Mouse (Mus musculus): ENCODE results near the gene Adipor1.

Gene Adipor1

DNA sequence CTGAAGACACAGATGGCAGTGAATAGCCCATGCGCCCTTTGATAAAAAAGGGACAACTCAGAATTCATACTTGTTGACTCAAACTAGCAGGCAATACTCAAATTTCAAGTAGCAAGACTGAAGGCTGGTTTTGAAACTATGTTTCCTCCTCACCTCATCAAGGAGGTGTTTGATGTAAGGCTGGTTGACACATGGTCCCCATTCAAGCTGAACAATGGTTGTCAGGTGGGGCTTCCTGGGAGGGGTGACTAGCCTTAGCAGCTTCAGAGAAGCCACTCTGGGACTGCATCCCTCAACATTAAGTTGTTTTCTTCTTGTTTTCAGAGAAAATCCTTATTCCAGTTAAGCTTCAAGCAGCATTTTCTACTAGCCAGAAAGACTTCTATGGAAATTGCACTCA, 29.5 kb upstream of the Adipor1 start, which contains the start of gene 4933406M09Rik:
4933406M09Rik (plus strand) TSS at position 275 of the 400 bp plus-strand sequence.
- H3K9me3 ChIP-seq (ENCODE audit: low read length): peaks cover 28% of the 10 kb centered on the region
- TF ChIP-seq NANOG (IDR thresholded peaks at IDR 0.05; ENCODE audit: borderline replicate concordance, low read length): no peak
- TF ChIP-seq CTCF (conservative IDR thresholded peaks at IDR 0.05; ENCODE audit: low read length): no peak
- TF ChIP-seq POU5F1 (IDR thresholded peaks at IDR 0.05; ENCODE audit: borderline replicate concordance, low read length): no peak
- H3K27me3 ChIP-seq (ENCODE audit: insufficient read depth, low read length): peaks cover 10% of the 10 kb centered on the region
- peaks cover 44% of the 10 kb centered on the region for H3K4me1 ChIP-seq (replicated peaks; ENCODE audit: low read depth, low read length)
- H3K36me3 ChIP-seq (ENCODE audit: insufficient read depth, low read length): no peaks in the 10 kb centered on the region
- H3K4me3 ChIP-seq (replicated peaks; ENCODE audit: low read length): no peak within 1 kb of the TSS

GRCm38 (mm10) chr1:134393827-134394226, 21.4 kb upstream of the Adipor1 start:
- Histone ChIP-seq H3K4me1 (replicated peaks; ENCODE audit: low read depth, low read length) (peaks cover 16% of the 10 kb centered on the region), H3K27me3 (ENCODE audit: insufficient read depth, low read length) (peaks cover 10% of the 10 kb centered on the region), H3K36me3 (ENCODE audit: insufficient read depth, low read length) (no peaks in the 10 kb centered on the region), H3K4me3 (replicated peaks; ENCODE audit: low read length) (no peak overlapping the region), H3K9me3 (ENCODE audit: low read length) (no peaks in the 10 kb centered on the region)
- no peak for TF ChIP-seq NANOG (IDR thresholded peaks at IDR 0.05; ENCODE audit: borderline replicate concordance, low read length)
- TF ChIP-seq POU5F1 (IDR thresholded peaks at IDR 0.05; ENCODE audit: borderline replicate concordance, low read length): no peak
- TF ChIP-seq CTCF (conservative IDR thresholded peaks at IDR 0.05; ENCODE audit: low read length): no peak

DNA sequence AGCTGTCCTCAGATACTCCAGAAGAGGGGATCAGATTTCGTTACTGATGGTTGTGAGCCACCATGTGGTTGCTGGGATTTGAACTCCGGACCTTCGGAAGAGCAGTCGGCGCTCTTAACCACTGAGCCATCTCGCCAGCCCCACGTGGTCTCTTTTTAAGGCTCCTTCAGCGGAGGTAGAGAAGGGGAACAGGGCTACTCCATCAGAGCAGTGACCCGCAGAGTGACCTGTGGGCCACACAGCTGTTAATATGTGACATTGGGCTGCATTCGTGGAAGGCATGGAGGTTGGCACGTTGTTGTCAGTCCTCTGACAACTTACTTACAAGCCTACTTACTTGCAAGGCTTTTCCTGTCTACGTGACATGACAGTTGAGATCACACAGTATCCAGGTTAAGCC, 17.0 kb upstream of the Adipor1 start:
- Histone ChIP-seq H3K4me1 (replicated peaks; ENCODE audit: low read depth, low read length) (peaks cover 25% of the 10 kb centered on the region), H3K9me3 (ENCODE audit: low read length) (no peaks in the 10 kb centered on the region), H3K4me3 (replicated peaks; ENCODE audit: low read length) (no peak overlapping the region), H3K27me3 (ENCODE audit: insufficient read depth, low read length) (no peaks in the 10 kb centered on the region), H3K36me3 (ENCODE audit: insufficient read depth, low read length) (no peaks in the 10 kb centered on the region)
- TF ChIP-seq POU5F1 (IDR thresholded peaks at IDR 0.05; ENCODE audit: borderline replicate concordance, low read length) (no peak), NANOG (IDR thresholded peaks at IDR 0.05; ENCODE audit: borderline replicate concordance, low read length) (no peak), CTCF (conservative IDR thresholded peaks at IDR 0.05; ENCODE audit: low read length) (no peak)

DNA sequence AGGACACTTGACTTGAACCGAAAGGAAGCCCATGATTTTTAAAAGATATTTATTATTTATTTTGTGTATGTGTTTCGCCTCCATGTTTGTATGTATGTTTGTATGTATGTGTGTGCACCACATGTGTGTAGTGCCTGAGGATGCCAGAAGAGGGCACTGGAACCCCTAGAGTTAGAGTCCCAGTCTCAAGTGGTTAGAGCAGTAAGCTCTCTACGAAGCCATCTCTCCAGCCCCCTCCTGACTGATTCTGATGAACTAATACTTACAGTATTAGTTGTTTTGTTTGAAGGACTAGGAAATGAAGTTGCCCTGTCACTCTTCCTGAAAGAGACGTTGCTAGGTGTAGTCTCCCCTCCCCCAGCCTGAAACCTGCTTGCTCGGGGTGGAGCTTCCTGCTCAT, 15.4 kb upstream of the Adipor1 start:
- H3K4me3 ChIP-seq (replicated peaks; ENCODE audit: low read length): peak overlapping the region; percentile 30
- no peaks in the 10 kb centered on the region for H3K27me3 ChIP-seq (ENCODE audit: insufficient read depth, low read length)
- H3K36me3 ChIP-seq (ENCODE audit: insufficient read depth, low read length): no peaks in the 10 kb centered on the region
- H3K9me3 ChIP-seq (ENCODE audit: low read length): no peaks in the 10 kb centered on the region
- H3K4me1 ChIP-seq (replicated peaks; ENCODE audit: low read depth, low read length): peaks cover 16% of the 10 kb centered on the region
- TF ChIP-seq POU5F1 (IDR thresholded peaks at IDR 0.05; ENCODE audit: borderline replicate concordance, low read length) (no peak), CTCF (conservative IDR thresholded peaks at IDR 0.05; ENCODE audit: low read length) (peak; percentile 75)

DNA sequence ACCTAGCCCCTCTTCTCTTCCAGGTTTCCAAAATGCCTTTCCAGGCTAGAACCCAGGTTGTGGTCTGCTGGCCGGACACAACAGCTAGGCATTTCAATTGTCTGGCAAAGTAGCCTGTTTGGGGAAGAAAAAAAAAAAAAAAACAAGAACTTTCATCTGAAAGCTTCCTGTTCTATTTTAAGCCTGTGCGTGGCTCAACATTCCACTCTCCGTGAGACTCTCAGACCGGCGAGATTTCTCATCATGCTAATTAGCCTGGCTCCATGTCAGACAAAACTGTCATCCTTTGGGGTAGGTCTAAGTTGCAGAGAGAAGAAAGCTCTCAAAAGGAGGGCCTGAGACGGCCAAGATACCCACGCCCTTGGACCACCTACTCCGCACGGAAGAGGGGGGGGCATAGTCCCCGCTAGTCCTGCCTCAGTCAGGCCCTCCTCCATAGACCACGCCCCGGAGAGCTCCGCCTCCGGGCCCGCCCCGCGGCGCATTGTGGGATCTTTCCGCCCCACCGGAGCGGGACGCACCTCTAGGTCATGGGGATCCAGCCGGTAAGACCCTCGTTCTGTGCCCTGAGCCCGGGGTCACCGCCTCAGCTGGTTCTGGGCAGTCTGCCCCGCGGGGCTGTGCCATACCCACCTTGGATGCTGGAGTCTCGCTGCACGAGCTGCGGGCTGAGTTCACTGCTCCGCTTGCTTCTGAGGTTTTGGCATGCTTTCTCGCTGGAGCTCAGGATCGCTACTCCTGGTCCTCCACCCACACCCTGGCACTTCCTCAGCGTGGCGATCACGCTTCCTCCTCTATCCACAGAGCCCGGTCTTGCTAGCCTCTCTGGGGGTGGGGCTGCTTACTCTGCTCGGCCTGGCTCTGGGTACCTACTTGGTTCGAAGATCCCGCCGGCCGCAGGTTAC, 9.4 kb upstream of the Adipor1 start, which contains the start of gene Cyb5r1:
Cyb5r1 (plus strand) TSS at position 51 of the 905 bp plus-strand sequence.
- H3K9me3 ChIP-seq (ENCODE audit: low read length): no peaks in the 10 kb centered on the region
- no peak for TF ChIP-seq POU5F1 (IDR thresholded peaks at IDR 0.05; ENCODE audit: borderline replicate concordance, low read length)
- TF ChIP-seq CTCF (conservative IDR thresholded peaks at IDR 0.05; ENCODE audit: low read length): no peak
- TF ChIP-seq NANOG (IDR thresholded peaks at IDR 0.05; ENCODE audit: borderline replicate concordance, low read length): no peak
- peak within 1 kb of the TSS; percentile 94 for H3K4me3 ChIP-seq (replicated peaks; ENCODE audit: low read length)
- H3K4me1 ChIP-seq (replicated peaks; ENCODE audit: low read depth, low read length): peaks cover 43% of the 10 kb centered on the region
- H3K36me3 ChIP-seq (ENCODE audit: insufficient read depth, low read length): peaks cover 48% of the 10 kb centered on the region
- no peaks in the 10 kb centered on the region for H3K27me3 ChIP-seq (ENCODE audit: insufficient read depth, low read length)

- H3K4me1 ChIP-seq (replicated peaks; ENCODE audit: low read depth, low read length): peaks cover 49% of the 10 kb centered on the region
- no peaks in the 10 kb centered on the region for H3K9me3 ChIP-seq (ENCODE audit: low read length)
- H3K4me3 ChIP-seq (replicated peaks; ENCODE audit: low read length): peak overlapping the region; percentile 94
- no peak for TF ChIP-seq NANOG (IDR thresholded peaks at IDR 0.05; ENCODE audit: borderline replicate concordance, low read length)
- TF ChIP-seq POU5F1 (IDR thresholded peaks at IDR 0.05; ENCODE audit: borderline replicate concordance, low read length): no peak
- no peak for TF ChIP-seq CTCF (conservative IDR thresholded peaks at IDR 0.05; ENCODE audit: low read length)
- no peaks in the 10 kb centered on the region for H3K27me3 ChIP-seq (ENCODE audit: insufficient read depth, low read length)
- peaks cover 54% of the 10 kb centered on the region for H3K36me3 ChIP-seq (ENCODE audit: insufficient read depth, low read length)
Observed at GRCm38 (mm10) chr1:134406414-134406771, 8.8 kb upstream of the Adipor1 start.

DNA sequence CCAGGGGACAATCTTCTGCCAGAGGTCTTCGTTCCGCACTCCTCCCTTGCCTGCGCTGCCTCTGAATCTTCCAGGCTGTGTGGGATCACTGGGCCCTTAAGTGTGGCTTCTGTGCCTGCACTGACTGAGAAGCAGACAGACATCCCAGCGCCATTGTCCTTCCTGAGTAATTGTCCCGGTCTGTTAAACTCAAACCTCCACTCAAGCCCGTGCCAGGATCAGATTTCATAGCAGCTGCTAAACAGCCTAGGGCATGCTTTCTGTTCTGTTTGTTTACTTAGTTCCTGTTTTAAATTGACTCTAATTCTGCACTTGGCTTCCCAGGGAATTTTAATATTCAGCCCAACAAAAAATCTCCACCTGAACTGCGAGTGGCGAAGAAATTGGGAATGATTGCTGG, 7.1 kb upstream of the Adipor1 start:
- H3K4me3 ChIP-seq (replicated peaks; ENCODE audit: low read length): peak overlapping the region; percentile 94; the same call in 1 of the 2 replicates
- peaks cover 61% of the 10 kb centered on the region for H3K4me1 ChIP-seq (replicated peaks; ENCODE audit: low read depth, low read length)
- H3K36me3 ChIP-seq (ENCODE audit: insufficient read depth, low read length): peaks cover 71% of the 10 kb centered on the region
- no peak for TF ChIP-seq POU5F1 (IDR thresholded peaks at IDR 0.05; ENCODE audit: borderline replicate concordance, low read length)
- no peak for TF ChIP-seq CTCF (conservative IDR thresholded peaks at IDR 0.05; ENCODE audit: low read length)
- no peak for TF ChIP-seq NANOG (IDR thresholded peaks at IDR 0.05; ENCODE audit: borderline replicate concordance, low read length)
- H3K27me3 ChIP-seq (ENCODE audit: insufficient read depth, low read length): no peaks in the 10 kb centered on the region
- no peaks in the 10 kb centered on the region for H3K9me3 ChIP-seq (ENCODE audit: low read length)

DNA sequence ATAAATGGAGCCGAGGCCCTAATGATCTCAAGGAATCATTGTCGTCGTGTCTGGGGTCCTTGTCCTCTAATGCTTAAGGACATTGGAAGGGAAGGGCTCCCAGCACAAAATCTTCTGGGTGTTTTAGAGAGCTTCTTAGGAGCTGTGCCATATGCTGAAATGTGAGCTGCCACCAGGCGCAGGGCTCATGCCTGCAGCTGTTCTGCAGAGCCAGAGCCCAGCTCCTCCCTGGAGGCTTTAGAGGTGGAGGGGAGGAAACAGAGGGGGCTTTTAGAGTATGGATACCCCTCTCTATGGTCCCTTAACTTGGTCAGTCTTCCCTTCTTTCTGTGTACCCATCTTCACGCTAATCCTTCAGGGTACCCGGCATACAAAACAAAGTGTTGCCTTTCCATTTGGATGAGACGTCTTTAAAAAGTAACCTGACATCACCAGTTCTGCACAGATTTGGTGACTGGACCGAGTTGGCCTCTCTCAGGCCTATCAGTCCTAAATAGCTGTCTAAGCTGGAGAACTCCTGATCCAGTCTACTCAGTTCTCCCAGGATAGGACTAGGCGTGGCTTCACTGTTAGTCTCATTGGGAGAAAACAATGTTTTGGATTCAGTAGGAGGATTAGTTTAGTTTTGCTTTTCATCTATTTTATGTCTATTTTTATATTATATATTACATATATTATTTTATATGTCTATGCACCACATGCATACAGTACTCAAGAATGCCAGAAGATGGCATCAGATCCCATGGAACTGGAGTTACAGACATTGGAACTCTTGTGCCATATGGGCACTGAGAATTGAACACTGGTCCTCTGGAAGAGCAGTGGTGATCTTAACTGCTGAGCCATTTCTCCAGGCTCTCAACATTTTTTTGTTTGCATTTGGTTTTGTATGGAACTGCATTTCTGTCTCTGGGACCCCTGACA, 3.2 kb upstream of the Adipor1 start:
- Histone ChIP-seq H3K4me1 (replicated peaks; ENCODE audit: low read depth, low read length) (peaks cover 81% of the 10 kb centered on the region), H3K36me3 (ENCODE audit: insufficient read depth, low read length) (peaks cover 71% of the 10 kb centered on the region), H3K27me3 (ENCODE audit: insufficient read depth, low read length) (no peaks in the 10 kb centered on the region), H3K4me3 (replicated peaks; ENCODE audit: low read length) (no peak overlapping the region), H3K9me3 (ENCODE audit: low read length) (no peaks in the 10 kb centered on the region)
- no peak for TF ChIP-seq NANOG (IDR thresholded peaks at IDR 0.05; ENCODE audit: borderline replicate concordance, low read length)
- no peak for TF ChIP-seq POU5F1 (IDR thresholded peaks at IDR 0.05; ENCODE audit: borderline replicate concordance, low read length)
- peak; percentile 17; the same call in 1 of the 2 replicates for TF ChIP-seq CTCF (conservative IDR thresholded peaks at IDR 0.05; ENCODE audit: low read length)

Measured in E14TG2a.4 (cell line).